Mouse (Mus musculus) yolk sac, embryonic 10.5 days (tissue): ENCODE data around the gene Wdr62.

Source experiments
- DNase-seq: peaks from one replicate; pipeline ENCODE4 v3.0.0-alpha.2; 2017; ENCODE audit warnings: low spot score

Gene Wdr62

DNA sequence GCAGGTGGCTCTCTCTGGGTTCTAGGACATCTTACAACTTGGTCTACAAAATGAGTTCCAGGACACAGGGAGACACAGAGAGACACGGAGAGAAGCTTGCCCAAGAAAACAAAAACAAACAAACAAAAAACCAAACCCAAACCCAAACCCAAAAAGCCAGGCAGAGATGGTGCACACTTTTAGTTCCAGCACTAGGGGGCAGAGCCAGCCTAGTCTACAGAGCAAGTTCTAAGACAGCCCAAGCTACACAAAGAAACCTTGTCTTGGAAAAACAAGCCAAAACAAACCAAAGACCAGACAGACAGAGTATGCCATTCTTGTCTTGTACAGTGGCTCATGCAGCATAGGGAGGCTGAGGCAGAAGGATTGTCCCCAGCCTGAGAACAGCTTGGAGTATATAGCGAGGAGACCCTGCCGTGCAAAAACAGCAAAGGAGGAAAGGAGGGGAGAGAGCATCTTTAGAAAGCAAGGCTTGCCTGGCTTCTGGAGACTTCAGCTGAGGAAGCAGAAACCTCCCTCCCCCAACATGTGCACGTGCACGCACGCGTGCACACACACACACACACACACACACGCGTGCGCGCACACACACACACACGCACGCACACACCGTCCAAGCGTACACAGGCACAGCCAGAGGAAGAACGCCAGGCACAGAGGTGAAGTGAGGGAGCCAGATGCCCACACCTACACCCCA lies 26.0 kb upstream of the Wdr62 start:
- DNase-seq: no peak

GRCm38 (mm10) chr7:30300914-30301313 lies 20.7 kb upstream of the Wdr62 start:
- no peak for DNase-seq

GRCm38 (mm10) chr7:30297266-30297665 lies 17.0 kb upstream of the Wdr62 start:
- DNase-seq: no peak

GRCm38 (mm10) chr7:30296816-30297215 lies 16.6 kb upstream of the Wdr62 start:
- no peak for DNase-seq

DNA sequence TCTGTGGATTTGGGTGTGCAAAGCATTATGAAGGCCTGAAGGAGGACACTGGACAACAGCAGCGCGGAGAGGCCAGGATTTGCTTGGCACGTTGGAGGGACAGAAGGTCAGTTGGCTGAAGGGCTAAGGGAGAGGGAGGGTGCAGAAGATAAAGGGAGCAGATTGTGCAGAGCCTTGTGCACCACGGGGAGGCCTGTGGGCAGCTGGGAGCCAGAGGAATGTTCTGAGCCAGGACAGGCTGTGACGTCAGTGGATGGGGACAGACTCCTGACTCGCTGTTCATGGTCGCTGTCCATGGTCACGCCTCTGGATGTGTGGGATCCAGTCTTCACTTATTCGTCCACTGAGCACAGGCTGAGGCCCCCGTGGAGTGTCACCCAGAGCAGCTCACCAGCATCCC lies 14.9 kb upstream of the Wdr62 start:
- DNase-seq: no peak

DNA sequence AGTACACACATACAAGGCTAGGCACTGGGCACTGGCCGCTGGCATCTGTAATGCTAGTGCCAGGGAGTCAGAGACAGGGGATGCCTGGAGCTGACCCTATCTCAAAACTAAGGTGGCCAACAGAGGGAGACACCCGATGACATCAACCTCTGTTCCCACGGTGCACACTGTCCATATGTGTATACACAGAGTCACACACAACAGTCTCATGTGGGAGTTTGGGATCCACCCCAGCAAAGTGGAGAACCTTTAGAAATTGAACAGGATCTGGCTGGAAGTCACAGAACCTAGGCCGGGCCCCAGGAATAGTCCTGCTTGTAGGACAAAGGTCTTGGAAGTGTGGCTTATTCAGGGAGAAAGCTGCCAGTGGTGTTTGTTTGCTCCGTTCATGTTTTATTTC lies 14.1 kb upstream of the Wdr62 start:
- DNase-seq: no peak

- no peak for DNase-seq
Observed at GRCm38 (mm10) chr7:30293795-30294194, 13.6 kb upstream of the Wdr62 start.

GRCm38 (mm10) chr7:30291215-30292131 lies 11.3 kb upstream of the Wdr62 start, which contains the start of gene Clip3:
Clip3 (plus strand) TSS chr7:30291728.
- peak; percentile 54 for DNase-seq

DNA sequence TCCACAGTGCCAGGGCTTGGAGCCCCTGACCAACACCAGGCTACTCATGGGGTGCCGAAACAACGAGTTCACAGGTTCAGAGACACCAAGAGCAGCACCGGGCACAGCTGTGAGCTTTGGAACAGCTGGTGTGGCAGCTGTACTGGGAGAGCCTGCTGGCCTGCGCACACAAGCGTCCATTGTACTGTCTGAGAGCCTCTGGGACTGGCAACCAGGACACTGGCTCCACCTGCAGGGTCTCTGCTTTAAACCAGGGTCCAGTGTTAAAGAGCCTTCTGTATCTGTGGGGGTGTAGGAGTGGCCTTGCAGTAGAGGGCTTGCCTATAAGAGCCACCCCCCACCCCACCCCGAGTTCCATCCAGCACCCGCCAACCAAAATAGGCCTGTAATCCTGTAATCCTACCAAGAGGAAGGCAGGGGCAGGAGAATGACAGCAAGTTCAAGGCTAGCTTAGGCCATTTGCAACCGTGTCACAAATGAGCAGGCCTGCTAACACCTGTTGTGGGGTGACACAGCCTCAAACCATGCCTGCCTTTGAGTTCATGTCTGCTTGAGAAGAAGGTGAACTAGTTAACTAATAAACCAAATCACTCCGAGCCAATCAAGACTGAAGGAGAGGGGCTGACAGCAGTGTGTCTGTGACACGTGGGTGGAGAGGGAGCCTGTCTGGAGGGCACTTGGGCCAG lies 9.6 kb upstream of the Wdr62 start:
- no peak for DNase-seq

GRCm38 (mm10) chr7:30289071-30289713 lies 9.0 kb upstream of the Wdr62 start:
- no peak for DNase-seq

DNA sequence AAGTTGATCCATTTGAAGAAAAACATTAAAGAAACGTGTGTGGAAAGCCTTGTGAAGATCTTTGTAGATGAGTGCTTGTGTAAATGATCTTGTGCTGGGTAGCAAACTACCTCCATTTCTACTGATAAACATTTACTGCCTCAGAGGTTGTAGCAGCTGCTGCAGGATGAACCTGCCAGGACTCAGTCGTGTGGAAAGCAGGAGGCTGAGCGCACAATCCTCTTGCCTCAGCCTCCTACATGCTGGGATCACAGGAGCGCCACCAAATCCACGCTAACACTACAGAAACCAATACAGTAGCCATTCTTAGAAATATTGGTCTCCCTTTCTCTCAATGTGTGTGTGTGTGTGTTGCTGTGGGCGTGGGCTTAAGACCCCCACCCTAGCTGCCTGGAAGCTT lies 7.8 kb upstream of the Wdr62 start:
- no peak for DNase-seq

DNA sequence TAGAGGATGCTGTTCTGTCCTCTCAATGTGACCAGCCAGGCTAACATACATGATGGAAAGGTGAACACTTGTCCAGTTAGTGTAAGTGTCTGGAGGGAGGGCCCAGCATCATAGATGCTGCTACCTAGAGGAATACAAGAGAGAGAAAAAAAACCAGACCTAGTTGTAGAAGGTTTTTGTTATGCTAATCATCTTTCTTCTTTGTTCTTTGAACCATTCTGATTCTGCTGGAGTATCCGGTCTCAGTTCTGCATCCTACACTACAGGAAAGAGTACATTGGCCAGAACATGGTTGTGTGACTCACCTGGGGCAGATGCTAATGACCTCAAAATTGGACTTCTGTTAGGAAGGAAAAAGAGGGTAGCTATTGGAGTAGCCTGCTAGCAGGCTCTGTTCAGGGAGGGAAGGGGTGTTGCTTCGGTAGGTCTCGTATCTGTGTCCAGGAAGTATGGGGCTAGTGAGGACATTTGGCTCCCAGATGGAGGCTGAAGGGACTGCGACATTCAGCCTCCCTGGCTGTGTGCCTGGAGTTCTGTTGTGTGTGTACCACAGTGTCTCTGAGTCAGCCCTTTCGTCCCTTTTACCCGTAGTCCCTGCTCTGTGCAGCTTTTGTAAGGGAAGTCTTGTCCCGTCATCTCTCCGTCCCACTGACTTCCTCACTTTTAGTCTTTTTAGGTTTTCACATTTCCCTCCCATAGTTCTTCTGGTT lies 6.6 kb upstream of the Wdr62 start:
- DNase-seq: no peak

- no peak for DNase-seq
Observed at GRCm38 (mm10) chr7:30282740-30283139, 2.5 kb upstream of the Wdr62 start.

DNA sequence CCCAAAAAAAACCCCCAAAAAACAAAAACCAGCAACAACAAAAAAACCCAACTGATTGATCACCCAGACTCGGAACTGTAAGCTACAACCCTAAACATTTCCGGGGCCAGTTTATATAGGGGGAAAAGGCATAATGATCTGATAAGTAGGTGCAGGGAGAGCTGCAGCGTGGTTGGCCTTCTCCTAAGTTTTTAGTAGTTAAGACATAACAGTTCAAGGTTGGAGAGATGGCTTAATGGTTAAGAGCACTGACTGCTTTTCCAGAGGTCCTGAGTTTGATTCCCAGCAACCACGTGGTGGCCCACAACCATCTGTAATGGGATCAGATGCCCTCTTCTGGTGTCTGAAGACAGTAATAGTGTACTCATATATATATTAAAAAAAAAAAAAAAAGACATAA lies 1.3 kb upstream of the Wdr62 start:
- no peak for DNase-seq

- DNase-seq: peak; percentile 89
Observed at GRCm38 (mm10) chr7:30280670-30281138, 485 bp upstream of the Wdr62 start.

DNA sequence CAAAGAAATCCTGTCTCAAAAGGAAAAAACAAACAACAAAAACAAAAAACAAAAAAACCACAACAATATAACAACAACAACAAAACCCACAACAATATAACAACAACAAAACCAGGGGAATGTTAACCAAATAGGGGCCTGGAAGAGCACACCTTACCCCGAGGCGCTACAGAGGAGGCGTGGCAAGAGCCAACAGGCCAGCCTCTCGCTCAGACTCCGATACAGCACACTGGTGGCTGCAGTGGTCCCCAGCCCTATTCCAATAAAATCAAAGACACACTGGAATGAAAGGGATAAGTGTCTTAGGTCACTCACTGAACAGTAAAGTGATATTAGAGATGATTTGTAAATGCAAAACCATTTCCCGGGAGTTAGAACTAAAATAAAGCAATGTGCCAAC lies 683 bp downstream of the Wdr62 start:
- no peak for DNase-seq

DNA sequence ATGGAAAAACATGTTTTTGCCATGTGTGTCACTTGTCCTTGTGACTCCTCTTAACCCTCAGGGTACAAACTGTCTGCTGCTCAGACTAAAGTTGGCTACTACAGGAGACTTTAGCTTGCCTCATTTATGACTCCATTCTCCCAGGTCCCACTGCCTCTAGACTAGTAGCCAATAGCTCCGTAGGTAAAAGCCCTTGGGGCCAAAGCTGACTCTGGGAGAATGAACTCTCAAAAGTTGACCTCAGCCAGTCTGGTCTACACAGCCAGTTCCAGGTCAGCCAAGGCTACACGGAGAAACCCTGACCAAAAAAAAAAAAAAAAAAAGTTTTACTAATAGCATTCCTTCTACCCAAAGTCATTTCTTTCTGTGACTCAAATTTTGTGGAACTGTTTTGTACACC lies 1.3 kb downstream of the Wdr62 start:
- DNase-seq: no peak

DNA sequence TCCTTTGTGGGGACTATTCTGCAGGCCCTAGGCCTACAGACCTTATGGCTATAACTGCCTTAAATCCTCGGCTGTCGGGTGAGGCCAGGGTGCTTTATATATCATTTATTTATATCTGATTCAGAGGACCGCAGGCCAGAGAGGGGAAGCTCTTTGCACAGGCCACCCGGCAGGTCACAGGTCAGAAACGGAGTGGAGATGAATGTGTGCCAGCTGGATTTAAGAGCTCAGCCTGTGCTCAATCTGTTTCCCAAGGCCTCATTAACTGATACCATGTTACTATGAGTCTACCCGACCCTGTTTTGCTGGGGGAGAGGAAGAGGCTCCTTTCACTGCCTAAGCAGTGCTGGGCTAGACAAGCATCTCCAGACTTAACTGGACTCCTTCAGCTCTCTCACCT lies 5.8 kb downstream of the Wdr62 start:
- DNase-seq: no peak

DNA sequence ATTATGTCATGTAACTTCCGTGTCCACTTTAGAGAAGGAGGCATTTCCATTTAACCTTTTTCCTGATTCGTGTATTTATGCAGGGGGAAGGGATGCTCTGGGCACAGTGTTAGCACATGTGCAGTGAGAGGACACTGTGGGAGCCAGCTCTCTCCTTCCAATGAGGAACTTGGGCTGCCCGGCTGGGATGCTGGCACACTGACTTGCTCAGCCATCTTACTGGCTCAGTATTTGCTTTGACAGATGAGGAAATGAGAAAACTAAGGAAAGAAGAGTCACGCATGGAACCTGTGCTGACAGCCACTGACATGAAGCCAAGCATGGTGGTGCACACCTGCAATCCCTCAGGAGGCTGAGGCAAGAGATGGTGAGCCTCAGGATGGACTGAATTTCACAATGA lies 10.6 kb downstream of the Wdr62 start:
- DNase-seq: no peak

- DNase-seq: no peak
Observed at GRCm38 (mm10) chr7:30266780-30267179, 13.4 kb downstream of the Wdr62 start.

- DNase-seq: no peak
Observed at GRCm38 (mm10) chr7:30265935-30266334, 14.3 kb downstream of the Wdr62 start.
